Mouse (Mus musculus): ENCODE results near the gene Synj2.

GRCm38 (mm10) chr17:6062793-6063192 lies 121.7 kb downstream of the Synj2 start:
- TF ChIP-seq EP300 (IDR thresholded peaks at IDR 0.05; ENCODE audit: low read depth), result no peak
- TF ChIP-seq CTCF (IDR thresholded peaks at IDR 0.05; ENCODE audit: low read depth), result no peak
